In genomic region chr12:52698276-52698930, GRCm38 (mm10) we compare ENCODE assay signal across 14 mouse cellular contexts. TPM values are rescaled to one million over a fixed set of nuclear protein-coding genes. Genes with fewer than 3 reads are reported as not detected.
DNase-seq lines count a peak whose midpoint lies in the region; ATAC-seq lines count a peak whose summit lies in the region.
"Had no signal": no experiment of that assay in that cellular context is flagged by ENCODE, and none has a peak within 500 bp of the region (broad histone marks: within the 10 kb centered on the region; RNA-seq: fewer than 3 reads in every experiment).

No protein-coding gene starts in this region.

- peak overlapping the region; percentile 75; the same call in 1 of the 2 replicates for H3K27ac ChIP-seq in embryonic facial prominence, embryonic 15.5 days (replicated peaks)
- peak overlapping the region; percentile 96 for H3K27ac ChIP-seq in hindbrain, embryonic 15.5 days (replicated peaks)
- peak overlapping the region; percentile 90 for H3K27ac ChIP-seq in neural tube, embryonic 14.5 days (ENCODE audit: low read depth, low read length)
- H3K27ac ChIP-seq: embryonic facial prominence, embryonic 12.5 days; liver, embryonic 14.5 days had no signal

- no peak for ATAC-seq in embryonic facial prominence, embryonic 15.5 days (ENCODE audit: insufficient number of reproducible peaks, low FRiP score, low TSS enrichment, low read depth)
- ATAC-seq in hindbrain, embryonic 15.5 days (ENCODE audit: low FRiP score, low read depth) = 0 out of 2 replicates have a peak, but pooled peaks have one; percentile 16
- peak; percentile 47; the same call in 1 of the 2 replicates for ATAC-seq in neural tube, embryonic 14.5 days (ENCODE audit: low read depth)

- WGBS in embryonic facial prominence, embryonic 15.5 days = 37% methylated on average over 5 of the region's 5 CpGs
- 13% methylated on average over 5 of the region's 5 CpGs for WGBS in hindbrain, embryonic 15.5 days
- 14% methylated on average over 5 of the region's 5 CpGs for WGBS in neural tube, embryonic 14.5 days

- H3K36me3 ChIP-seq in embryonic facial prominence, embryonic 15.5 days = no peaks in the 10 kb centered on the region
- no peaks in the 10 kb centered on the region for H3K36me3 ChIP-seq in hindbrain, embryonic 15.5 days
- no peaks in the 10 kb centered on the region for H3K36me3 ChIP-seq in neural tube, embryonic 14.5 days (ENCODE audit: control insufficient read depth, insufficient read depth, low read length)
- H3K36me3 ChIP-seq: embryonic facial prominence, embryonic 12.5 days had no signal

- H3K4me1 ChIP-seq in embryonic facial prominence, embryonic 15.5 days = peaks cover 23% of the 10 kb centered on the region
- H3K4me1 ChIP-seq in hindbrain, embryonic 15.5 days (replicated peaks) = peaks cover 36% of the 10 kb centered on the region
- peaks cover 28% of the 10 kb centered on the region for H3K4me1 ChIP-seq in neural tube, embryonic 14.5 days (ENCODE audit: control insufficient read depth, insufficient read depth, low read length)

- no peak overlapping the region for H3K4me3 ChIP-seq in embryonic facial prominence, embryonic 15.5 days (replicated peaks)
- peak overlapping the region; percentile 50 for H3K4me3 ChIP-seq in hindbrain, embryonic 15.5 days
- peak overlapping the region; percentile 58 for H3K4me3 ChIP-seq in neural tube, embryonic 14.5 days (ENCODE audit: low read depth, low read length)
- H3K4me3 ChIP-seq: embryonic facial prominence, embryonic 12.5 days had no signal

- no peaks in the 10 kb centered on the region for H3K9me3 ChIP-seq in embryonic facial prominence, embryonic 15.5 days (replicated peaks)
- no peaks in the 10 kb centered on the region for H3K9me3 ChIP-seq in hindbrain, embryonic 15.5 days
- no peaks in the 10 kb centered on the region for H3K9me3 ChIP-seq in neural tube, embryonic 14.5 days (ENCODE audit: control insufficient read depth, low read length)
- H3K9me3 ChIP-seq: embryonic facial prominence, embryonic 12.5 days had no signal

- no peak overlapping the region for H3K4me2 ChIP-seq in embryonic facial prominence, embryonic 15.5 days (replicated peaks)
- H3K4me2 ChIP-seq in hindbrain, embryonic 15.5 days = peak overlapping the region; percentile 80
- H3K4me2 ChIP-seq in neural tube, embryonic 14.5 days (ENCODE audit: low read depth, low read length) = peak overlapping the region; percentile 79
- H3K4me2 ChIP-seq: embryonic facial prominence, embryonic 12.5 days had no signal

- H3K27me3 ChIP-seq in embryonic facial prominence, embryonic 15.5 days = no peaks in the 10 kb centered on the region
- H3K27me3 ChIP-seq in hindbrain, embryonic 15.5 days = no peaks in the 10 kb centered on the region
- H3K27me3 ChIP-seq in neural tube, embryonic 14.5 days (ENCODE audit: control insufficient read depth, insufficient read depth, low read length) = no peaks in the 10 kb centered on the region
- H3K27me3 ChIP-seq: embryonic facial prominence, embryonic 12.5 days had no signal

- peak; percentile 40 for DNase-seq in cerebellum, adult 9-10 months
- no peak for DNase-seq in cerebellum, adult 11-12 months
- no peak for DNase-seq in frontal cortex, postnatal 10 days (ENCODE audit: low spot score in 2 of 2)
- no peak for DNase-seq in testis, postnatal 14 days (ENCODE audit: low spot score)
- no peak for DNase-seq in gastrocnemius, adult 8-10 months (ENCODE audit: low spot score in 2 of 2)
- DNase-seq: gastrocnemius, postnatal 10 days; heart, postnatal 14 days; kidney, adult 9 months had no signal

- H3K9ac ChIP-seq in embryonic facial prominence, embryonic 15.5 days = no peak overlapping the region
- H3K9ac ChIP-seq in hindbrain, embryonic 15.5 days = peak overlapping the region; percentile 69
- peak overlapping the region; percentile 68 for H3K9ac ChIP-seq in neural tube, embryonic 14.5 days (replicated peaks; ENCODE audit: low read depth, low read length)
- H3K9ac ChIP-seq: embryonic facial prominence, embryonic 12.5 days; liver, embryonic 14.5 days had no signal

RNA-seq across cellular contexts. Expression of gene Akap6, which starts 0.8 kb away (rescaled TPM):
- 2.2 and 3.2 TPM in 2 replicates for polyA plus RNA-seq in embryonic facial prominence, embryonic 15.5 days (2015; fragmentation: Nextera tagmentation; extraction: Ambion mirVana)
- 24.3 and 28.5 TPM in 2 replicates for polyA plus RNA-seq in hindbrain, embryonic 15.5 days (2015; fragmentation: Nextera tagmentation; extraction: Ambion mirVana)
- 40.4 and 44.0 TPM in 2 replicates for polyA plus RNA-seq in neural tube, embryonic 14.5 days (2014; fragmentation: Nextera tagmentation; extraction: Ambion mirVana)
- 10 to 100 TPM; 25.4 to 43.1 (median 33.9) TPM for total RNA-seq in gastrocnemius, adult 8-10 months (2022)
- total RNA-seq: MEL had no signal
